Mouse (Mus musculus): ENCODE measurements around the gene Traf7. TPM values are rescaled to one million over a fixed set of nuclear protein-coding genes. Genes with fewer than 3 reads are reported as not detected.
A peak's percentile ranks its signal among the peaks of the same experiment; 100 is the strongest.

Gene Traf7
- polyA plus RNA-seq, 1 experiment from 2014 or later: 81.0 TPM

DNA sequence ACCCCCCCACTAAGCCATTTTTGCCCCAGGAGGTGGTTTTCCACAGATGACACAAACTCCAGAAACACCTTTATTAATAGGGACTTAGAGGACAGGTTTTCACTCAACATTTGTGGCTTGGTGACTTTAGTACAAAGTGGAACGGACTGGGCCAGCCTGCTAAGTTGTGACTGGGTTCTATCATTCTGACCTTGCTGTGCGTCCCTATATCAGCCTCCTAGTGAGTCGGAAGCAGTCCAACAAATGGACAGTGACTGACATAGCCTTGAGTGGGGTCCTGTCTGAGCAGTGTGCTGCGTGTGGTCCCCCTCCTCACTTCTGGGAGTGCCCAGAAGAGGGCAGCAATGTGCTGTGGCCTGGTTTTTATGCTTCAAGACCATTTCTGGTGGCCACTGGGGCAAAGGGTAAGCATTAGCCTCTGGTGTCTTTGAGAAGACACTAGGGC lies 1.3 kb upstream of the Traf7 start:
- Histone ChIP-seq H3K4me2 (peak overlapping the region; percentile 94), H3K27me3 (replicated peaks; ENCODE audit: control insufficient read depth, insufficient read depth, low read length) (no peaks in the 10 kb centered on the region), H3K27ac (ENCODE audit: low read depth, low read length) (peak overlapping the region; percentile 97), H3K36me3 (ENCODE audit: control insufficient read depth, insufficient read depth, low read length) (peaks cover 10% of the 10 kb centered on the region), H3K9ac (ENCODE audit: low read depth, low read length) (peak overlapping the region; percentile 95), H3K9me3 (ENCODE audit: control insufficient read depth, low read length) (no peaks in the 10 kb centered on the region), H3K4me3 (ENCODE audit: low read depth, low read length) (peak overlapping the region; percentile 91), H3K4me1 (replicated peaks; ENCODE audit: control insufficient read depth, insufficient read depth, low read length) (peaks cover 29% of the 10 kb centered on the region)
- ATAC-seq (replicated peaks; ENCODE audit: low FRiP score) (no peak), DNase-seq (ENCODE audit: low spot score) (peak; percentile 65)
- WGBS: under 1% methylated on average over 4 of the region's 4 CpGs

DNA sequence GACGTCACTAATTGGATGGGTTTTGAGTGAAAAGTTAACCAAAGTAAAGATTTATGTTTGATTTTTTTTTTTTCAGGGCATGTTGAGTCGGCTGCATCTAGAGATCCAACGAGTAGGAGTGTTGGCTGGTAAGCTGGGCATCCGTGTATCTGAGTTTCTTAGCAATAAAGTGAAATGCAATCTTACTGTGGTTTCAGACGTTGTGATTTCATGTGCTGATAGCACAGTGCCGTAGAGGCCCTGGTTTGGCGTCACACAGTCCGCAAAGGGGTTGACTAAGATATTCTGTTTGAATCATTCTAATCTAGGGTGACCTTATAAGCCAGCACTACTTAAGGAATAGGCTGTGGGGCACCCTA lies 801 bp upstream of the Traf7 start:
- peak overlapping the region; percentile 91 for H3K4me3 ChIP-seq (ENCODE audit: low read depth, low read length)
- H3K4me2 ChIP-seq: peak overlapping the region; percentile 94
- peak overlapping the region; percentile 97 for H3K27ac ChIP-seq (ENCODE audit: low read depth, low read length)
- ATAC-seq (replicated peaks; ENCODE audit: low FRiP score) (no peak), DNase-seq (ENCODE audit: low spot score) (no peak)
- H3K4me1 ChIP-seq (replicated peaks; ENCODE audit: control insufficient read depth, insufficient read depth, low read length): peaks cover 29% of the 10 kb centered on the region
- H3K9me3 ChIP-seq (ENCODE audit: control insufficient read depth, low read length): no peaks in the 10 kb centered on the region
- H3K9ac ChIP-seq (ENCODE audit: low read depth, low read length): peak overlapping the region; percentile 95
- WGBS: 0% methylated on average over 8 of the region's 8 CpGs
- peaks cover 10% of the 10 kb centered on the region for H3K36me3 ChIP-seq (ENCODE audit: control insufficient read depth, insufficient read depth, low read length)
- H3K27me3 ChIP-seq (replicated peaks; ENCODE audit: control insufficient read depth, insufficient read depth, low read length): no peaks in the 10 kb centered on the region

DNA sequence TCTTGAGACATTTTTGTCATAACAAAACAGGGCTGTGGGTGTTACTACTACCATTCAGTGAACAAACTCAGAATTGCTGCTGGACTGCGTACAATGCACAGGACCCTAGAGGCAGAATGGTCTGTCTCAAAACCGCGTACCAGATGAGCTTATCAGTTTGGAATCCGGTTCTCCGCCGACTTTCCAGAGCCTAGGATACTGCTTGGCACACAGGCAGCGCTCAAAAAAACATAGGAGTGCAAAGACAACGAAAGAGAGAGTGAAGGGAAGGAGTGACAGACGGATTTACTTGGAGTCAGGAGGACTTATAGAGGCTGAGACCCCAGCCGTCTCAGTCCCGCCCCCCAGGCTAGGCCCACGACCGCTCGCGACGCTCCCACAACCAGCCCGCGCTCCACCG lies 423 bp downstream of the Traf7 start:
- no peaks in the 10 kb centered on the region for H3K9me3 ChIP-seq (ENCODE audit: control insufficient read depth, low read length)
- peaks cover 10% of the 10 kb centered on the region for H3K36me3 ChIP-seq (ENCODE audit: control insufficient read depth, insufficient read depth, low read length)
- H3K27ac ChIP-seq (ENCODE audit: low read depth, low read length): peak overlapping the region; percentile 42; the same call in 1 of the 2 replicates
- no peak for DNase-seq (ENCODE audit: low spot score)
- peak overlapping the region; percentile 79 for H3K4me2 ChIP-seq
- no peak; the same call in 1 of the 2 replicates for ATAC-seq (replicated peaks; ENCODE audit: low FRiP score)
- H3K27me3 ChIP-seq (replicated peaks; ENCODE audit: control insufficient read depth, insufficient read depth, low read length): no peaks in the 10 kb centered on the region
- peaks cover 21% of the 10 kb centered on the region for H3K4me1 ChIP-seq (replicated peaks; ENCODE audit: control insufficient read depth, insufficient read depth, low read length)
- WGBS: under 1% methylated on average over 19 of the region's 19 CpGs
- H3K4me3 ChIP-seq (ENCODE audit: low read depth, low read length): peak overlapping the region; percentile 91
- peak overlapping the region; percentile 72 for H3K9ac ChIP-seq (ENCODE audit: low read depth, low read length)

DNA sequence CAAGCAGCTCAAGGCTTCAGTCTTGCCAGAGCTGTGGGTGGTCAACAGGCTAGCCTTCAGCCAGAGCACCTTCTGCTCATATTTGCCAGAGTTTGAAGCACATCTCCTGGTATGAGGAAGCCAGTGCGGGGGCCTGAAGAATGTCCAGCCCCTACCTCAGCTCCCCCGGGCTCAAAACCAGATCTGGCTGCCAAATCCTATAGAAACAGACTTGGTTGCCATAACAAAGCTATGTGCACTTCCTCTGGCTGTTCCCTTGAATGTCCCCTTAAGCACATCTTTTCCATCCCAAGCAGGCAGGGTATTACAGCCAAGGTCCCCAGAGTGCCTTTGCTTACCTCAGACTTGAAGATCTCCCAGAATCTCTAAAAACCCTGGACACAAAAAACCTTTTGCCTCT lies 3.0 kb downstream of the Traf7 start:
- H3K9ac ChIP-seq (ENCODE audit: low read depth, low read length): no peak overlapping the region
- peaks cover 10% of the 10 kb centered on the region for H3K36me3 ChIP-seq (ENCODE audit: control insufficient read depth, insufficient read depth, low read length)
- no peak overlapping the region for H3K4me2 ChIP-seq
- 89% methylated on average over 2 of the region's 2 CpGs for WGBS
- H3K4me3 ChIP-seq (ENCODE audit: low read depth, low read length): no peak overlapping the region
- DNase-seq (ENCODE audit: low spot score) (no peak), ATAC-seq (replicated peaks; ENCODE audit: low FRiP score) (no peak)
- H3K9me3 ChIP-seq (ENCODE audit: control insufficient read depth, low read length): no peaks in the 10 kb centered on the region
- peaks cover 13% of the 10 kb centered on the region for H3K4me1 ChIP-seq (replicated peaks; ENCODE audit: control insufficient read depth, insufficient read depth, low read length)
- H3K27ac ChIP-seq (ENCODE audit: low read depth, low read length): no peak overlapping the region
- H3K27me3 ChIP-seq (replicated peaks; ENCODE audit: control insufficient read depth, insufficient read depth, low read length): no peaks in the 10 kb centered on the region

DNA sequence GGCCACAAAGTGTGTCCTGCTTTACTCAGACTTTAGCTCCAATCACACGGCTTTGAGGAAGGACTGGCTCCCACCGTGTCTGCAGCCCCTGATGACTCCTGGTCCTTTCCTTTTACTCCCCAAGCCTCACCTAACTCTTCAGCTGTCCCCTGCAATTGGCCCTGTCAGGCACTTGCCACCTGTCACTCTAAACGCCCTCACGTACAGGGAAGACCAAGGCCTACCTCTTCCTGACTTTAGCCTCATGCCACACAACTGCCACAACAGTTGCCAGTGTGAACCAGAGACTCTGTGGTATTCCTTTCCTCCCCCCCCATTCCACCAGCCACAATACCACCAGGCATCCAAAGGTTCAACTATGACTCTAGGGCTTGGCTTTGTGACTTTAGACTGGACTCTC lies 7.3 kb downstream of the Traf7 start:
- Histone ChIP-seq H3K9me3 (ENCODE audit: control insufficient read depth, low read length) (no peaks in the 10 kb centered on the region), H3K9ac (ENCODE audit: low read depth, low read length) (no peak overlapping the region), H3K4me3 (ENCODE audit: low read depth, low read length) (no peak overlapping the region), H3K36me3 (ENCODE audit: control insufficient read depth, insufficient read depth, low read length) (peaks cover 20% of the 10 kb centered on the region), H3K27ac (ENCODE audit: low read depth, low read length) (no peak overlapping the region), H3K4me2 (no peak overlapping the region), H3K27me3 (replicated peaks; ENCODE audit: control insufficient read depth, insufficient read depth, low read length) (no peaks in the 10 kb centered on the region), H3K4me1 (replicated peaks; ENCODE audit: control insufficient read depth, insufficient read depth, low read length) (no peaks in the 10 kb centered on the region)
- DNase-seq (ENCODE audit: low spot score): no peak
- no peak for ATAC-seq (replicated peaks; ENCODE audit: low FRiP score)
- WGBS: 83% methylated on average over 4 of the region's 4 CpGs

DNA sequence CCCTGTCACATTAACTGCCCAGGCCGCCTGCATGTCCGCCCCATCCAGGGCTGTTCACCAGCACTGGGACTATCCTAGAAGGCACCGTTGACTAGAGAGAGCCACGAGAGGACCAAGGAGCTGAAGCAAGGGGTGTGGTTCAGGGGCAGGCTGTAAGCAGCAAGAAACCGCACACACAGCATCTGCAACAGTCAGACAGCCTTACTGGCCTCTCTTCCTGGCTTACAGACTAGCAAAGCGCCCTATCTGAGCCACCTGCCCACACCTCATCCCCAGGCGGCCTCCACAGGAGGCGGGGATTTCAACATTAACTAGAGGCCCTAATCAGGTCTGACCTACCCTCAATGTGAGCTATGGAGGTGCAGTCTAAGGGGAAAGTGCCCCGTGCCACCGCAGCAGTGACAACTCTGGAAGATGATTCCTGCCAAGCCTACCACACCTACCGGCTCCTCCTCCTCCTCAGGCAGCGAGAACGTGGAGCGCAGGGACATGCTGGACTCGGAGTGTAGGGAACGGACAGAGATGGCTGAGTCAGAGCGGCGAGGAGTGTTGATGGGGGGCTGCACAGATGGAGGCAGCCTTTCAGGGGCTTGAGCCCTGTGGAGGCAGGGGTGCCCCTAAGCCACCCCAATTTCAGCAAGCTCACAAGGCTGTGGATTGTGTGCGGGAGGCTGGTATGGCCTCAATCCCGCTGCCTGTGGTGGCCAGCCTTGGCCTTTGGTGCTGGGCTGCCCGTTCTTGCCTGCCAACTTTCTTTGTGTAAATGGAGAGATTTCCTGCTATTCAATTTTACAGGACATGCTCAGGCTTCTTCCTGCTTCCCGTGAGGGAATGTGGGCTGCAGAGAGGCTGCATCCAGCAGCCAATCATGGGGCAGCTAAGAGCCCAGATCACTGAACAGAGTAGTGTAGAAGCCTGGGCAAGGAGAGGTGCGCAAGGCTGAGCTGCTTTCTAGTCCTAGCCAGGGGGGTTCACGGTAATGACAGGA lies 13.2 kb downstream of the Traf7 start:
- H3K4me1 ChIP-seq (replicated peaks; ENCODE audit: control insufficient read depth, insufficient read depth, low read length): no peaks in the 10 kb centered on the region
- ATAC-seq (replicated peaks; ENCODE audit: low FRiP score) (peak; percentile 53), DNase-seq (ENCODE audit: low spot score) (no peak)
- 85% methylated on average over 24 of the region's 24 CpGs for WGBS
- H3K9me3 ChIP-seq (ENCODE audit: control insufficient read depth, low read length): no peaks in the 10 kb centered on the region
- no peak overlapping the region for H3K4me3 ChIP-seq (ENCODE audit: low read depth, low read length)
- H3K27me3 ChIP-seq (replicated peaks; ENCODE audit: control insufficient read depth, insufficient read depth, low read length): no peaks in the 10 kb centered on the region
- H3K9ac ChIP-seq (ENCODE audit: low read depth, low read length): no peak overlapping the region
- H3K4me2 ChIP-seq: no peak overlapping the region
- no peak overlapping the region for H3K27ac ChIP-seq (ENCODE audit: low read depth, low read length)
- peaks cover 39% of the 10 kb centered on the region for H3K36me3 ChIP-seq (ENCODE audit: control insufficient read depth, insufficient read depth, low read length)

DNA sequence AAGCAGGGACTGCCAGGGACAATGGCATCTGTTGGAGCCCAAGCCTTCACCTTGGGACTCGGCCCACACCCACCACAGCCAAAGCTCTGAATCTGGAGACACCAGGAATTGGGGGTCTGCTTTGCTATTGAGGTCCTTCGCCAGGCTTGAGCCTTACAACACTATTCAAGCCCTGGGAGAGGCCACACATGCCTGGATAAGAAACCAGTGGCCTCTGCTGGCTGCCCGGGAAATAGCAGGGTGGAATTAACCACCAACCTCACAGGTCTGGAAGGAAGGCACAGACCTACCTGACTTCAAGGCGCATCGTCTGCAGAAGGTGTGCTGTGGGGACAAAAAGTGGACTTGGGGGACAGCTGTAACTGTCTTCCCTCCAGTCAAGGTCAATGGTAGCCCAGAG lies 14.1 kb downstream of the Traf7 start:
- Histone ChIP-seq H3K4me1 (replicated peaks; ENCODE audit: control insufficient read depth, insufficient read depth, low read length) (no peaks in the 10 kb centered on the region), H3K36me3 (ENCODE audit: control insufficient read depth, insufficient read depth, low read length) (peaks cover 43% of the 10 kb centered on the region), H3K27ac (ENCODE audit: low read depth, low read length) (no peak overlapping the region), H3K9ac (ENCODE audit: low read depth, low read length) (no peak overlapping the region), H3K4me2 (no peak overlapping the region), H3K4me3 (ENCODE audit: low read depth, low read length) (no peak overlapping the region), H3K27me3 (replicated peaks; ENCODE audit: control insufficient read depth, insufficient read depth, low read length) (no peaks in the 10 kb centered on the region), H3K9me3 (ENCODE audit: control insufficient read depth, low read length) (no peaks in the 10 kb centered on the region)
- DNase-seq (ENCODE audit: low spot score) (no peak), ATAC-seq (replicated peaks; ENCODE audit: low FRiP score) (peak; percentile 59)
- 65% methylated on average over 5 of the region's 5 CpGs for WGBS

DNA sequence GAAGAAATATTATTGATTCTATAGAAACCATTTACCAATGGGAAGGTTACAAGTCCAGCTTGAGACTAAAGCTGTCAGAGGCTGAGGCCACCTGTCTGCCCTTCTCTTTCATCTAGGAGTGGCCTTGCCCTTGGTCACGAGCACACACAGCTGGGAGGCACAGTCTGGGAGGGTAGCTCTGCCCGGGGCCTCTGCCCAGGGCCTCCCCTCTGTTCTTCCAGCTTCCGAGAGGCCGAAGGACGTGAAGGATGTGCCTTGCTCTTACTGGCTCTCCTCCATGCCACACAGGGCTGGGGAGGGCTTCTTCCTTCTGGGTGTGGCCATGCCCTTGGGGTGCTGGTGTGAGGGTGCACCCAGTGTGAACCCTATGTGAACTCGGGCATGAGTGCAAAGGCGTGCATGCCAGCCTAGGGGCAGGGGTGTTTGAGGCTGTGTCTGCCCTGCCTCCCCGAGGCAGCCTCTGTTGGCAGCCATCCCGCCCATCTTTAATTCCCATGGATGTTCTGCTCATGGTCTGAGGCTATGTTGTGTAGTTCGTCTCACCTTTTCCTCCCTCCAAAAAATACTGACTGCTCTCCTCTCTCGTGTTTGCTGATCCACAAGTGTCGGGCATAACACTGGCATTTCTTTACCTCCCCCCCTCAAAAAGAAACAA lies 19.8 kb downstream of the Traf7 start:
- peaks cover 10% of the 10 kb centered on the region for H3K4me1 ChIP-seq (replicated peaks; ENCODE audit: control insufficient read depth, insufficient read depth, low read length)
- no peak for ATAC-seq (replicated peaks; ENCODE audit: low FRiP score)
- no peak overlapping the region for H3K4me3 ChIP-seq (ENCODE audit: low read depth, low read length)
- no peak overlapping the region for H3K4me2 ChIP-seq
- no peak for DNase-seq (ENCODE audit: low spot score)
- H3K27me3 ChIP-seq (replicated peaks; ENCODE audit: control insufficient read depth, insufficient read depth, low read length): no peaks in the 10 kb centered on the region
- no peak overlapping the region for H3K27ac ChIP-seq (ENCODE audit: low read depth, low read length)
- peaks cover 27% of the 10 kb centered on the region for H3K36me3 ChIP-seq (ENCODE audit: control insufficient read depth, insufficient read depth, low read length)
- WGBS: 75% methylated on average over 12 of the region's 12 CpGs
- H3K9ac ChIP-seq (ENCODE audit: low read depth, low read length): no peak overlapping the region
- H3K9me3 ChIP-seq (ENCODE audit: control insufficient read depth, low read length): no peaks in the 10 kb centered on the region

All from liver, embryonic 11.5 days (tissue).